Mouse (Mus musculus): ENCODE data around the gene Gm42420.

Gene Gm42420

GRCm38 (mm10) chr6:39585517-39585916 lies at the start of gene Gm42420:
Gm42420 (plus strand) TSS chr6:39585753.
- DNase-seq (ENCODE audit: low spot score), result no peak

GRCm38 (mm10) chr6:39536621-39537020 lies 48.9 kb upstream of the Gm42420 start:
- DNase-seq (ENCODE audit: low spot score), result no peak

GRCm38 (mm10) chr6:39537276-39537675 lies 48.3 kb upstream of the Gm42420 start:
- DNase-seq (ENCODE audit: low spot score), result no peak

- DNase-seq (ENCODE audit: low spot score), result peak; percentile 45
Observed at GRCm38 (mm10) chr6:39538227-39538626, 47.3 kb upstream of the Gm42420 start.

- DNase-seq (ENCODE audit: low spot score), result peak; percentile 78
Observed at GRCm38 (mm10) chr6:39539679-39540155, 45.8 kb upstream of the Gm42420 start.

- DNase-seq (ENCODE audit: low spot score), result peak; percentile 59
Observed at GRCm38 (mm10) chr6:39540563-39540962, 45.0 kb upstream of the Gm42420 start.

- DNase-seq (ENCODE audit: low spot score), result peak; percentile 76
Observed at GRCm38 (mm10) chr6:39542631-39543597, 42.6 kb upstream of the Gm42420 start.

GRCm38 (mm10) chr6:39543769-39544420 lies 41.7 kb upstream of the Gm42420 start:
- DNase-seq (ENCODE audit: low spot score), result peak; percentile 53

- DNase-seq (ENCODE audit: low spot score), result no peak
Observed at GRCm38 (mm10) chr6:39545474-39545873, 40.1 kb upstream of the Gm42420 start.

- no peak for DNase-seq (ENCODE audit: low spot score)
Observed at GRCm38 (mm10) chr6:39548030-39548429, 37.5 kb upstream of the Gm42420 start.

- no peak for DNase-seq (ENCODE audit: low spot score)
Observed at GRCm38 (mm10) chr6:39551981-39552636, 33.4 kb upstream of the Gm42420 start.

- no peak for DNase-seq (ENCODE audit: low spot score)
Observed at GRCm38 (mm10) chr6:39554888-39555647, 30.5 kb upstream of the Gm42420 start.

GRCm38 (mm10) chr6:39555648-39555945 lies 30.0 kb upstream of the Gm42420 start:
- DNase-seq (ENCODE audit: low spot score), result no peak

- peak; percentile 71 for DNase-seq (ENCODE audit: low spot score)
Observed at GRCm38 (mm10) chr6:39556900-39557659, 28.5 kb upstream of the Gm42420 start.

- peak; percentile 96 for DNase-seq (ENCODE audit: low spot score)
Observed at GRCm38 (mm10) chr6:39557723-39558261, 27.8 kb upstream of the Gm42420 start, which contains the start of gene Dennd2a. Dennd2a (minus strand) TSS chr6:39557867.

GRCm38 (mm10) chr6:39559276-39559939 lies 26.1 kb upstream of the Gm42420 start:
- peak; percentile 32 for DNase-seq (ENCODE audit: low spot score)

- peak; percentile 96 for DNase-seq (ENCODE audit: low spot score)
Observed at GRCm38 (mm10) chr6:39562166-39563015, 23.2 kb upstream of the Gm42420 start.

GRCm38 (mm10) chr6:39567528-39567927 lies 18.0 kb upstream of the Gm42420 start:
- peak; percentile 80 for DNase-seq (ENCODE audit: low spot score)

GRCm38 (mm10) chr6:39570426-39570825 lies 15.1 kb upstream of the Gm42420 start:
- DNase-seq (ENCODE audit: low spot score), result no peak

All from embryo, embryonic 10.5 days (tissue).